In the genomic region with DNA sequence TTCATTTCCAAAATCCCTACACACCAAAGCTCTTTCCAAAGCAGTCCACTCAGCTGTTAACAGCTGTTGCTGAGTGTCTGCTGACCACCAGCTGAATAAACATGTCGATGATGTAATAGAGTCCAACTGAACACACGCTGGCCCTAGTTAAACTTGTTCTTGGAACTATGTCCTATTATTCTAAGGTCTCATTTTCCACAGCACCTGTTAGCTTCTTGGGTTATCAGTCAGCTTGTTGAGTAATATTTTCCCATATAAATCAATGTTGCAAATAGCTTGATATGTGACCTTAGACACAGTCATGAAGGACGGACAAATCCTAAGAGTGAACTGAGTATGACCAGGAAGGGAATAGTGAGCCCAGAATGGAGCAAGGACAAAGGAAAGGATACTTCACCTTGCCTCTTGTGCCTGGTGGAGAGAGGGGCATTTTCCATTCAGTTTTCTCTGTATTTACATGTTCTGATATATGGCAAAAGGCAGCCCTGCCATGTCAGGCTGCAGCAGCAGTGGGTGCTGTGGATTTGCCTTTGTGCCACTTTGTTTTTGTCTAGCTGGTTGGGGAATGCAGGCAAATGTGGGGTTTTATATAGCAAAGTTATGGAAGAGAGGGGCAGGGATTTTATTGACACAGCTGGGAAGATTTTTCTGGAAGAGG, we compare ENCODE assay signal across 11 mouse cellular contexts.
A peak's percentile ranks its signal among the peaks of the same experiment; 100 is the strongest.
DNase-seq lines count a peak whose midpoint lies in the region; ATAC-seq lines count a peak whose summit lies in the region.
"Had no signal": no experiment of that assay in that cellular context is flagged by ENCODE, and none has a peak within 500 bp of the region (broad histone marks: within the 10 kb centered on the region; RNA-seq: fewer than 3 reads in every experiment).

No protein-coding gene starts in this region.

- no peaks in the 10 kb centered on the region for H3K27me3 ChIP-seq in midbrain, embryonic 14.5 days (ENCODE audit: control insufficient read depth, insufficient read depth, low read length)
- H3K27me3 ChIP-seq in midbrain, embryonic 13.5 days, result no peaks in the 10 kb centered on the region
- no peaks in the 10 kb centered on the region for H3K27me3 ChIP-seq in liver, embryonic 15.5 days
- H3K27me3 ChIP-seq: limb, embryonic 12.5 days had no signal

- no peak overlapping the region for H3K4me3 ChIP-seq in midbrain, embryonic 14.5 days (replicated peaks; ENCODE audit: low read depth, low read length)
- no peak overlapping the region for H3K4me3 ChIP-seq in midbrain, embryonic 13.5 days (replicated peaks)
- no peak overlapping the region for H3K4me3 ChIP-seq in liver, embryonic 15.5 days (replicated peaks)
- H3K4me3 ChIP-seq: limb, embryonic 12.5 days had no signal

- H3K4me2 ChIP-seq in midbrain, embryonic 14.5 days (ENCODE audit: low read length), result no peak overlapping the region
- no peak overlapping the region for H3K4me2 ChIP-seq in midbrain, embryonic 13.5 days (replicated peaks)
- H3K4me2 ChIP-seq in liver, embryonic 15.5 days, result no peak overlapping the region
- H3K4me2 ChIP-seq: limb, embryonic 12.5 days had no signal

- 86% methylated on average over 3 of the region's 3 CpGs for WGBS in midbrain, embryonic 14.5 days
- WGBS in midbrain, embryonic 13.5 days, result 90% methylated on average over 3 of the region's 3 CpGs
- WGBS in liver, embryonic 15.5 days (ENCODE audit: insufficient replicate concordance), result 60% methylated on average over 3 of the region's 3 CpGs

- no peak for ATAC-seq in midbrain, embryonic 14.5 days (ENCODE audit: low FRiP score, low TSS enrichment)
- no peak for ATAC-seq in midbrain, embryonic 13.5 days
- peak; percentile 47; the same call in 1 of the 2 replicates for ATAC-seq in liver, embryonic 15.5 days (ENCODE audit: insufficient read depth)

- H3K27ac ChIP-seq in midbrain, embryonic 14.5 days (replicated peaks; ENCODE audit: low read depth, low read length), result no peak overlapping the region
- no peak overlapping the region for H3K27ac ChIP-seq in midbrain, embryonic 13.5 days
- H3K27ac ChIP-seq in liver, embryonic 15.5 days (replicated peaks), result no peak overlapping the region
- H3K27ac ChIP-seq: limb, embryonic 12.5 days had no signal

- no peaks in the 10 kb centered on the region for H3K4me1 ChIP-seq in midbrain, embryonic 14.5 days (ENCODE audit: control insufficient read depth, insufficient read depth, low read length)
- no peaks in the 10 kb centered on the region for H3K4me1 ChIP-seq in midbrain, embryonic 13.5 days (replicated peaks)
- H3K4me1 ChIP-seq in liver, embryonic 15.5 days (replicated peaks), result no peaks in the 10 kb centered on the region
- H3K4me1 ChIP-seq: limb, embryonic 12.5 days had no signal

- no peak overlapping the region for H3K9ac ChIP-seq in midbrain, embryonic 14.5 days (replicated peaks; ENCODE audit: low read length)
- no peak overlapping the region for H3K9ac ChIP-seq in midbrain, embryonic 13.5 days (replicated peaks)
- H3K9ac ChIP-seq in liver, embryonic 15.5 days, result no peak overlapping the region
- H3K9ac ChIP-seq: limb, embryonic 12.5 days had no signal

- no peaks in the 10 kb centered on the region for H3K36me3 ChIP-seq in midbrain, embryonic 14.5 days (ENCODE audit: control insufficient read depth, insufficient read depth, low read length)
- H3K36me3 ChIP-seq in midbrain, embryonic 13.5 days, result no peaks in the 10 kb centered on the region
- H3K36me3 ChIP-seq in liver, embryonic 15.5 days (replicated peaks), result no peaks in the 10 kb centered on the region
- H3K36me3 ChIP-seq: G1E; limb, embryonic 12.5 days had no signal

- DNase-seq in midbrain, embryonic 14.5 days, result peak; percentile 15
- peak; percentile 37 for DNase-seq in heart, postnatal 4 days
- DNase-seq in retina, embryonic 14.5 days (ENCODE audit: low spot score), result no peak
- no peak for DNase-seq in layer of hippocampus, postnatal 14 days (ENCODE audit: low spot score in 2 of 2)
- DNase-seq in right cerebral cortex, postnatal 10 days (ENCODE audit: low spot score in 2 of 2), result no peak
- no peak for DNase-seq in urinary bladder, postnatal 14 days (ENCODE audit: low spot score)
- DNase-seq: gastrocnemius, postnatal 10 days had no signal

- H3K9me3 ChIP-seq in midbrain, embryonic 14.5 days (ENCODE audit: control insufficient read depth, low read length), result no peaks in the 10 kb centered on the region
- no peaks in the 10 kb centered on the region for H3K9me3 ChIP-seq in midbrain, embryonic 13.5 days
- H3K9me3 ChIP-seq in liver, embryonic 15.5 days (replicated peaks), result no peaks in the 10 kb centered on the region
- H3K9me3 ChIP-seq: G1E; limb, embryonic 12.5 days had no signal

Comparison
In these comparisons a context has a peak if more than half of its experiments do, and no peak if none do; other contexts are left out.
1. DNase-seq: peak in midbrain, embryonic 14.5 days (single experiment) and heart, postnatal 4 days (single experiment); none in retina, embryonic 14.5 days (single experiment), layer of hippocampus, postnatal 14 days (0 of 2), right cerebral cortex, postnatal 10 days (0 of 2) and urinary bladder, postnatal 14 days (single experiment).